Mouse (Mus musculus) right cerebral cortex, adult 2 months (tissue): ENCODE measurements at regions not wholly inside any gene's neighbourhood (a gene's known extent, or its start where the extent isn't known, plus 50 kb on each side); places are given as distances from the start of the nearest gene placed in this dataset.
A peak's percentile ranks its signal among the peaks of the same experiment; 100 is the strongest.

Experiments
- DNase-seq, 2 experiments: peaks; one replicate each; pipeline ENCODE4 v3.0.0; 2021 to 2022; ENCODE audit warnings: low spot score in 2 of 2

DNA sequence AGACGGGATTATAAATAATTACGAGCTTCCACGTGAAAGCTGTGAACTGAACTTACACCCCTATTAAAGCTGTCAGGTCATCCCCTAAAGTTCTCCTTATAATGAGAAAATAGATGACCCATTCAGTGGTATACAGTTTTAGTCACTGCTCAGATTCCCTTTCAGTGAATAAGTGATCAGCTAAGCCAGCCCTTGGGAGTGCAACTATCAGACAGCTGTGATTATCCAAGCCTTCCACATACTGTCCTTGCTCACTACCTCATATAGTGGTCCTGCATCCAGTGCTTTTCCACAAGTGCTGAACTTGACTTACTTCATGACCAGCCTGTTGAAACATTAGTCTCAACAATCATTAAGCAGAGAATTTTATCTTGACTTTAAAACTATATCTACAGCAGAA lies 131.2 kb upstream of the Tle1 start:
- DNase-seq = no peak

GRCm38 (mm10) chr4:72329026-72329390 lies 128.3 kb upstream of the Tle1 start:
- no peak for DNase-seq

GRCm38 (mm10) chr4:72328282-72329025 lies 127.7 kb upstream of the Tle1 start:
- no peak for DNase-seq

DNA sequence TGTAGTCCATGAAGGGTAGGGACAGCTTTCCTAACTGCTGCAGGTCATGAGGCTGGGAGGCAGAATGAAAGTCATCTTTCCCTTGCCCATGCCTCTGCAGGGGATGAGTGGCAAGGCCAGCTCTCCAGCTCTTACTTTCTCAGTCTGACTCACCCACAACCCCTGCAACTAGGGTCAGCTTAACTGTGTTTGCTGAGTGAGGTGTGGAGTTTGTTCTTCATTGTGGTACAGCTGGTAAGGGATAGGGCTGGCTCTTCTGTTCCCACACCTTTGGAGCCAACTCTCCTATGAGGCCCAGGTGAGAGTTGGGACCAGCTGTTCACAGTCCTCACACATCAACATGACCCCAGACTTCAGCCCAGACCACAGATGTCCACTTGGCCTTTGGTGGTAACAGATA lies 124.2 kb upstream of the Tle1 start:
- no peak for DNase-seq

- no peak for DNase-seq
Observed at GRCm38 (mm10) chr4:72285112-72285675, 84.5 kb upstream of the Tle1 start.

DNA sequence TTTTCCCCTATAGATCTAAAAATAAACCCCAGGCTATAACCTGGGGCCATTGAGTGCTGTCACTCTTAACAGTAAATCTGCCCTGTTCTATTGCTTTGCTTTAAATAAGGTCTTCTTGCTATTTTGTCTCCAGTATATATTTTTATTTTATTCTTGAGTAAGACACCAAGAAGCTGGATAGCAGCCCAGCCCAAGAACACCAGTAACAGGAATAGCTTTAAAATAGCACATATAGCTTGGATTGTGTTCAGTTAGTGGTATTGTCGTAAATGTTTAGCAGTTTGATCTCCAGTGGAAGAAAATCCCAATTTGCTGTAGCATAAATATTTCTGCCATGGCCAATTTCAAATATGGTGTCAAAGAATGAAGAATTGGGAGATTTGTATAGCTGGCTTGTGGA lies 49.8 kb upstream of the Tle1 start:
- DNase-seq = peak; percentile 17 to 30
